Mouse (Mus musculus) kidney, adult 2 months (tissue): ENCODE data around the gene Fam168b.

ENCODE experiments used
- CTCF ChIP-seq: fragments of 200-500 bp; conservative IDR thresholded peaks from 2 replicates; pipeline ENCODE4 v1.5.1; 2011; ENCODE audit warnings: low read depth, mild to moderate bottlenecking, control low read depth, low read length, moderate library complexity, mixed read lengths; ENCODE audit not compliant: insufficient read depth, insufficient read length
- POLR2A ChIP-seq: fragments of 200-500 bp; IDR thresholded peaks from one replicate; pipeline ENCODE4 v1.6.1; 2011; ENCODE audit warnings: low read depth, low read length, control low read depth

DNA sequence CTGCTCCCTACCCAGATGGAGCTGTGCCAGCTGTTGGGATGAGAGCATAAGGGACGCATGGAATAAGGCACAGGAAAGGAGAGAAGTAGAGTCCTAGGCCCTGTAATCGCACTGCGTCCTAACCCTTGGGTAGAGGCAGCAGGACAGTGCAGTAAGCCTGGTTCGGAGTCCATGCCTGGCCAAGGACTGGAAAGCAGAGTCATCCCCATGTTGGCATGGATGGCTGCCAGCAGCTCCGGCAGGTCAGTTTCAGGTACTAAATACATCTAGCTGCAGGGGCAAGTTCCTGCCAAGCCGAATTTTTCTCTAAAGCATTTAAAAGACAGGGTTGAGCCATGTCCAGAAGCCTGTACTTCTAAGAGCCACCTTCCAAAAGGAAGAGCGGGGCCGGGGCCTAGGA lies 34.4 kb downstream of the Fam168b start:
- TF ChIP-seq CTCF (no peak), POLR2A (no peak)
